Mouse (Mus musculus) liver, adult 2 months (tissue): ENCODE measurements around the gene Lins1.

Source experiments
- CTCF ChIP-seq: fragments of 200-500 bp; IDR thresholded peaks from 2 replicates; pipeline ENCODE4 v1.5.1; 2011; ENCODE audit warnings: low read depth, low read length, control low read depth
- POLR2A ChIP-seq: fragments of 200-500 bp; IDR thresholded peaks from 2 replicates; pipeline ENCODE4 v1.6.1; 2011; ENCODE audit warnings: low read length, control low read depth; ENCODE audit not compliant: insufficient read depth; ENCODE audit errors: extremely low read depth

GRCm38 (mm10) chr7:66724954-66725353, 35.3 kb downstream of the Lins1 start:
- TF ChIP-seq CTCF, result no peak
- TF ChIP-seq POLR2A, result no peak
